Mouse (Mus musculus): Measurements from ENCODE around the gene Rac2.

- TF ChIP-seq EP300 (IDR thresholded peaks at IDR 0.05; ENCODE audit: low read length) (no peak), ZNF384 (IDR thresholded peaks at IDR 0.05; ENCODE audit: low read depth, low read length) (no peak), MEF2A (IDR thresholded peaks at IDR 0.05; ENCODE audit: borderline replicate concordance, low read depth, low read length) (no peak), CTCF (conservative IDR thresholded peaks at IDR 0.05 in 1 of 2, IDR thresholded peaks at IDR 0.05 in 1 of 2; ENCODE audit: low read depth in 2 of 2, low read length in 2 of 2) (no peak), NRF1 (IDR thresholded peaks at IDR 0.05; ENCODE audit: low read depth, low read length) (no peak), TCF12 (IDR thresholded peaks at IDR 0.05; ENCODE audit: low read depth, low read length) (no peak), NELFE (IDR thresholded peaks at IDR 0.05; ENCODE audit: low read depth, low read length) (no peak), ZMIZ1 (IDR thresholded peaks at IDR 0.05; ENCODE audit: low read depth, low read length) (no peak), MYC (IDR thresholded peaks at IDR 0.05; ENCODE audit: low read depth, low read length) (no peak)
These were observed 41.2 kb downstream of the Rac2 start for GRCm38 (mm10) chr15:78531451-78531720.

Measured in CH12.LX (cell line).